Mouse (Mus musculus): ENCODE measurements around the gene Spns2.
A peak's percentile ranks its signal among the peaks of the same experiment; 100 is the strongest.

The Spns2 gene

GRCm38 (mm10) chr11:72500139-72500538 is 10.4 kb upstream of the Spns2 start:
- DNase-seq (ENCODE audit: low spot score): no peak

GRCm38 (mm10) chr11:72497367-72497766 is 7.7 kb upstream of the Spns2 start:
- no peak for DNase-seq (ENCODE audit: low spot score)

GRCm38 (mm10) chr11:72496775-72497174 is 7.1 kb upstream of the Spns2 start:
- DNase-seq (ENCODE audit: low spot score): peak; percentile 64

GRCm38 (mm10) chr11:72496066-72496465 is 6.4 kb upstream of the Spns2 start:
- DNase-seq (ENCODE audit: low spot score): peak; percentile 68

- DNase-seq (ENCODE audit: low spot score): peak; percentile 53
Observed at GRCm38 (mm10) chr11:72494046-72494988, 4.6 kb upstream of the Spns2 start.

GRCm38 (mm10) chr11:72491130-72491960 is 1.6 kb upstream of the Spns2 start:
- no peak for DNase-seq (ENCODE audit: low spot score)

GRCm38 (mm10) chr11:72489397-72489796 is 307 bp downstream of the Spns2 start:
- DNase-seq (ENCODE audit: low spot score): no peak

GRCm38 (mm10) chr11:72488753-72489271 is 892 bp downstream of the Spns2 start:
- DNase-seq (ENCODE audit: low spot score): peak; percentile 59

- DNase-seq (ENCODE audit: low spot score): no peak
Observed at GRCm38 (mm10) chr11:72487739-72488138, 2.0 kb downstream of the Spns2 start.

GRCm38 (mm10) chr11:72487171-72487570 is 2.5 kb downstream of the Spns2 start:
- DNase-seq (ENCODE audit: low spot score): no peak

- no peak for DNase-seq (ENCODE audit: low spot score)
Observed at GRCm38 (mm10) chr11:72485960-72486359, 3.7 kb downstream of the Spns2 start.

GRCm38 (mm10) chr11:72485157-72485556 is 4.5 kb downstream of the Spns2 start:
- no peak for DNase-seq (ENCODE audit: low spot score)

GRCm38 (mm10) chr11:72484549-72484948 is 5.2 kb downstream of the Spns2 start:
- DNase-seq (ENCODE audit: low spot score): no peak

- peak; percentile 66 for DNase-seq (ENCODE audit: low spot score)
Observed at GRCm38 (mm10) chr11:72481952-72482351, 7.8 kb downstream of the Spns2 start.

GRCm38 (mm10) chr11:72481313-72481712 is 8.4 kb downstream of the Spns2 start:
- DNase-seq (ENCODE audit: low spot score): no peak

- DNase-seq (ENCODE audit: low spot score): no peak
Observed at GRCm38 (mm10) chr11:72479499-72479898, 10.2 kb downstream of the Spns2 start.

GRCm38 (mm10) chr11:72478228-72478627 is 11.5 kb downstream of the Spns2 start:
- no peak for DNase-seq (ENCODE audit: low spot score)

GRCm38 (mm10) chr11:72477653-72478052 is 12.1 kb downstream of the Spns2 start:
- no peak for DNase-seq (ENCODE audit: low spot score)

GRCm38 (mm10) chr11:72477182-72477581 is 12.5 kb downstream of the Spns2 start:
- DNase-seq (ENCODE audit: low spot score): no peak

- no peak for DNase-seq (ENCODE audit: low spot score)
Observed at GRCm38 (mm10) chr11:72476074-72476625, 13.6 kb downstream of the Spns2 start.

- DNase-seq (ENCODE audit: low spot score): peak; percentile 67
Observed at GRCm38 (mm10) chr11:72475408-72475807, 14.3 kb downstream of the Spns2 start.

GRCm38 (mm10) chr11:72474926-72475325 is 14.8 kb downstream of the Spns2 start:
- DNase-seq (ENCODE audit: low spot score): peak; percentile 84
